Mouse (Mus musculus): ENCODE results near the gene Map2k6. TPM values are rescaled to one million over a fixed set of nuclear protein-coding genes. Genes with fewer than 3 reads are reported as not detected.

The Map2k6 gene
- polyA plus RNA-seq, 1 experiment, result 6.7 TPM

- no peaks in the 10 kb centered on the region for H3K27me3 ChIP-seq (ENCODE audit: control insufficient read depth, insufficient read depth, low read length)
- H3K4me3 ChIP-seq (ENCODE audit: control insufficient read depth, insufficient read depth, low read length), result no peak overlapping the region
- H3K4me1 ChIP-seq (replicated peaks; ENCODE audit: control insufficient read depth, insufficient read depth, low read length), result no peaks in the 10 kb centered on the region
- TF ChIP-seq CTCF (IDR thresholded peaks at IDR 0.05; ENCODE audit: borderline replicate concordance, control insufficient read depth, extremely low read depth, insufficient read depth, low read length, poor library complexity), result peak; percentile 63; the same call in 1 of the 2 replicates
- no peak for TF ChIP-seq POLR2A (IDR thresholded peaks at IDR 0.05; ENCODE audit: control insufficient read depth, extremely low read depth, insufficient read depth, low read length, poor library complexity)
- WGBS, result 63% methylated on average over 12 of the region's 12 CpGs
- peak; percentile 33 for DNase-seq
- H3K27ac ChIP-seq (ENCODE audit: control insufficient read depth, insufficient read depth, low read length), result no peak overlapping the region
- H3K36me3 ChIP-seq (ENCODE audit: control insufficient read depth, insufficient read depth, low read length), result peaks cover 16% of the 10 kb centered on the region
These were observed 97.1 kb downstream of the Map2k6 start for GRCm38 (mm10) chr11:110496061-110496446.

- no peak for DNase-seq
- Histone ChIP-seq H3K4me3 (ENCODE audit: control insufficient read depth, insufficient read depth, low read length) (no peak overlapping the region), H3K27me3 (ENCODE audit: control insufficient read depth, insufficient read depth, low read length) (no peaks in the 10 kb centered on the region), H3K36me3 (ENCODE audit: control insufficient read depth, insufficient read depth, low read length) (peaks cover 12% of the 10 kb centered on the region), H3K27ac (ENCODE audit: control insufficient read depth, insufficient read depth, low read length) (no peak overlapping the region), H3K4me1 (replicated peaks; ENCODE audit: control insufficient read depth, insufficient read depth, low read length) (no peaks in the 10 kb centered on the region)
- TF ChIP-seq POLR2A (IDR thresholded peaks at IDR 0.05; ENCODE audit: control insufficient read depth, extremely low read depth, insufficient read depth, low read length, poor library complexity), result no peak
- TF ChIP-seq CTCF (IDR thresholded peaks at IDR 0.05; ENCODE audit: borderline replicate concordance, control insufficient read depth, extremely low read depth, insufficient read depth, low read length, poor library complexity), result no peak
- WGBS, result 96% methylated on average over 8 of the region's 8 CpGs
These were observed 98.8 kb downstream of the Map2k6 start for GRCm38 (mm10) chr11:110497743-110498142.

GRCm38 (mm10) chr11:110498651-110499213 lies 99.8 kb downstream of the Map2k6 start:
- TF ChIP-seq POLR2A (IDR thresholded peaks at IDR 0.05; ENCODE audit: control insufficient read depth, extremely low read depth, insufficient read depth, low read length, poor library complexity) (no peak), CTCF (IDR thresholded peaks at IDR 0.05; ENCODE audit: borderline replicate concordance, control insufficient read depth, extremely low read depth, insufficient read depth, low read length, poor library complexity) (no peak)
- Histone ChIP-seq H3K36me3 (ENCODE audit: control insufficient read depth, insufficient read depth, low read length) (peaks cover 3% of the 10 kb centered on the region), H3K27me3 (ENCODE audit: control insufficient read depth, insufficient read depth, low read length) (no peaks in the 10 kb centered on the region), H3K27ac (ENCODE audit: control insufficient read depth, insufficient read depth, low read length) (no peak overlapping the region), H3K4me3 (ENCODE audit: control insufficient read depth, insufficient read depth, low read length) (no peak overlapping the region), H3K4me1 (replicated peaks; ENCODE audit: control insufficient read depth, insufficient read depth, low read length) (no peaks in the 10 kb centered on the region)
- peak; percentile 4 for DNase-seq
- WGBS, result 64% methylated on average over 6 of the region's 6 CpGs

- WGBS, result 96% methylated on average over 11 of the region's 11 CpGs
- Histone ChIP-seq H3K27me3 (ENCODE audit: control insufficient read depth, insufficient read depth, low read length) (no peaks in the 10 kb centered on the region), H3K4me1 (replicated peaks; ENCODE audit: control insufficient read depth, insufficient read depth, low read length) (no peaks in the 10 kb centered on the region), H3K36me3 (ENCODE audit: control insufficient read depth, insufficient read depth, low read length) (peaks cover 14% of the 10 kb centered on the region), H3K27ac (ENCODE audit: control insufficient read depth, insufficient read depth, low read length) (no peak overlapping the region), H3K4me3 (ENCODE audit: control insufficient read depth, insufficient read depth, low read length) (no peak overlapping the region)
- no peak for DNase-seq
- TF ChIP-seq CTCF (IDR thresholded peaks at IDR 0.05; ENCODE audit: borderline replicate concordance, control insufficient read depth, extremely low read depth, insufficient read depth, low read length, poor library complexity), result no peak
- TF ChIP-seq POLR2A (IDR thresholded peaks at IDR 0.05; ENCODE audit: control insufficient read depth, extremely low read depth, insufficient read depth, low read length, poor library complexity), result no peak
These were observed 104.2 kb downstream of the Map2k6 start for GRCm38 (mm10) chr11:110502937-110503670.

GRCm38 (mm10) chr11:110511466-110511865 lies 112.5 kb downstream of the Map2k6 start:
- no peak for DNase-seq
- TF ChIP-seq POLR2A (IDR thresholded peaks at IDR 0.05; ENCODE audit: control insufficient read depth, extremely low read depth, insufficient read depth, low read length, poor library complexity) (no peak), CTCF (IDR thresholded peaks at IDR 0.05; ENCODE audit: borderline replicate concordance, control insufficient read depth, extremely low read depth, insufficient read depth, low read length, poor library complexity) (no peak)
- no peaks in the 10 kb centered on the region for H3K27me3 ChIP-seq (ENCODE audit: control insufficient read depth, insufficient read depth, low read length)
- 96% methylated on average over 7 of the region's 7 CpGs for WGBS
- H3K4me1 ChIP-seq (replicated peaks; ENCODE audit: control insufficient read depth, insufficient read depth, low read length), result no peaks in the 10 kb centered on the region
- H3K36me3 ChIP-seq (ENCODE audit: control insufficient read depth, insufficient read depth, low read length), result peaks cover 9% of the 10 kb centered on the region; the same call in 1 of the 2 replicates
- H3K27ac ChIP-seq (ENCODE audit: control insufficient read depth, insufficient read depth, low read length), result no peak overlapping the region
- H3K4me3 ChIP-seq (ENCODE audit: control insufficient read depth, insufficient read depth, low read length), result no peak overlapping the region

GRCm38 (mm10) chr11:110518648-110519047 lies 119.7 kb downstream of the Map2k6 start:
- Histone ChIP-seq H3K27me3 (ENCODE audit: control insufficient read depth, insufficient read depth, low read length) (no peaks in the 10 kb centered on the region), H3K36me3 (ENCODE audit: control insufficient read depth, insufficient read depth, low read length) (0 out of 2 replicates have a peak, but pooled peaks cover 3% of the 10 kb centered on the region), H3K4me3 (ENCODE audit: control insufficient read depth, insufficient read depth, low read length) (no peak overlapping the region), H3K4me1 (replicated peaks; ENCODE audit: control insufficient read depth, insufficient read depth, low read length) (no peaks in the 10 kb centered on the region), H3K27ac (ENCODE audit: control insufficient read depth, insufficient read depth, low read length) (no peak overlapping the region)
- DNase-seq, result no peak
- TF ChIP-seq CTCF (IDR thresholded peaks at IDR 0.05; ENCODE audit: borderline replicate concordance, control insufficient read depth, extremely low read depth, insufficient read depth, low read length, poor library complexity) (no peak), POLR2A (IDR thresholded peaks at IDR 0.05; ENCODE audit: control insufficient read depth, extremely low read depth, insufficient read depth, low read length, poor library complexity) (no peak)
- 100% methylated on average over 1 of the region's 1 CpGs for WGBS
